Mouse (Mus musculus) G1E (cell line): ENCODE data around the gene Rspo1.

Source experiments
- CTCF ChIP-seq: IDR thresholded peaks from 2 replicates; pipeline ENCODE4 v1.5.1; 2012; ENCODE audit warnings: low read depth, low read length, inconsistent platforms, mixed read lengths
- GATA1 ChIP-seq: IDR thresholded peaks from 2 replicates; pipeline ENCODE4 v1.6.1; 2012; ENCODE audit warnings: borderline replicate concordance, low read length, inconsistent platforms, mixed read lengths
- POLR2AphosphoS5 ChIP-seq: IDR thresholded peaks from 2 replicates; pipeline ENCODE4 v1.6.1; 2012; ENCODE audit warnings: low read depth, low read length, inconsistent platforms; ENCODE audit not compliant: insufficient replicate concordance
- TAL1 ChIP-seq: conservative IDR thresholded peaks from 2 replicates; pipeline ENCODE4 v1.6.1; 2012; ENCODE audit warnings: low read depth, low read length, inconsistent platforms, mixed read lengths

DNA sequence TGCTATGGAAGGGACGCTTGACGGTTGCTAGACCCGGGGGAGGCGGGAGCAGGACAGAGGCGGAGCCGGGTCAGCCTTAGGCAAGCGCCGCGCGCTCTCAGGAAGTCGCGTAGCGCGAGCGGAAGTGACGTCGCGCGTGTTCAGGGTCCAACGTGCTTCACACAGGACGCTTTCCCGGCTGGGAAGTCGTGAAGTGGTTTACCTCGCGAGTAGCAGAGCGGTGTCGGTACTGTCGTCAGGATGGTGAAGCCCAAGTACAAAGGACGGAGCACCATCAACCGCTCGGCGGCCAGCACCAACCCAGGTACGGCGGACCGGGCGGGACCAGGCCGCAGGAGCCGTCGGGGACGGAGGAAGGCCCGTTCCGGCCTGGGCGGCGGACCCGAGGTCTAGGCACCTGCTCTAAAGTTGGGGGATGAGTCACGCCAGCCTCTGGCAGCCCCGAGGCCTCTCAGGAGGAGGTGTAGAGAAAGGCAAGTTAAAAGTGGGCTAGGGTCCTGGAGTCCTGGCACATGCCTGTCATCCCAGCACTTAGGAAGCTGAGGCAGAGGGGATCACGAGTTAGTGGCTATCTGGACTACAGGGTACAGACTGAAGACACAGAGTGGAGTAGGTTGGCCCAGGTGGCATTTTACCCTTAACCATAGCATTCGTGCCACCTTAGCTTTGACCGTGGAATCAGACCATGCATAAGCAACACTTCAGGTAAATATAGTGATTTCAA, 43.8 kb downstream of the Rspo1 start:
- TF ChIP-seq POLR2AphosphoS5 (no peak), CTCF (no peak), TAL1 (no peak), GATA1 (no peak)
